Mouse (Mus musculus) liver, adult 2 months (tissue): ENCODE measurements at regions not wholly inside any gene's neighbourhood (a gene's known extent, or its start where the extent isn't known, plus 50 kb on each side); places are given as distances from the start of the nearest gene placed in this dataset.

Experiments
- CTCF ChIP-seq: fragments of 200-500 bp; IDR thresholded peaks from 2 replicates; pipeline ENCODE4 v1.5.1; 2011; ENCODE audit warnings: low read depth, low read length, control low read depth
- POLR2A ChIP-seq: fragments of 200-500 bp; IDR thresholded peaks from 2 replicates; pipeline ENCODE4 v1.6.1; 2011; ENCODE audit warnings: low read length, control low read depth; ENCODE audit not compliant: insufficient read depth; ENCODE audit errors: extremely low read depth

GRCm38 (mm10) chr14:25248941-25249340, 210.0 kb upstream of the Zmiz1 start:
- no peak for TF ChIP-seq CTCF
- no peak for TF ChIP-seq POLR2A
